In the genomic region with DNA sequence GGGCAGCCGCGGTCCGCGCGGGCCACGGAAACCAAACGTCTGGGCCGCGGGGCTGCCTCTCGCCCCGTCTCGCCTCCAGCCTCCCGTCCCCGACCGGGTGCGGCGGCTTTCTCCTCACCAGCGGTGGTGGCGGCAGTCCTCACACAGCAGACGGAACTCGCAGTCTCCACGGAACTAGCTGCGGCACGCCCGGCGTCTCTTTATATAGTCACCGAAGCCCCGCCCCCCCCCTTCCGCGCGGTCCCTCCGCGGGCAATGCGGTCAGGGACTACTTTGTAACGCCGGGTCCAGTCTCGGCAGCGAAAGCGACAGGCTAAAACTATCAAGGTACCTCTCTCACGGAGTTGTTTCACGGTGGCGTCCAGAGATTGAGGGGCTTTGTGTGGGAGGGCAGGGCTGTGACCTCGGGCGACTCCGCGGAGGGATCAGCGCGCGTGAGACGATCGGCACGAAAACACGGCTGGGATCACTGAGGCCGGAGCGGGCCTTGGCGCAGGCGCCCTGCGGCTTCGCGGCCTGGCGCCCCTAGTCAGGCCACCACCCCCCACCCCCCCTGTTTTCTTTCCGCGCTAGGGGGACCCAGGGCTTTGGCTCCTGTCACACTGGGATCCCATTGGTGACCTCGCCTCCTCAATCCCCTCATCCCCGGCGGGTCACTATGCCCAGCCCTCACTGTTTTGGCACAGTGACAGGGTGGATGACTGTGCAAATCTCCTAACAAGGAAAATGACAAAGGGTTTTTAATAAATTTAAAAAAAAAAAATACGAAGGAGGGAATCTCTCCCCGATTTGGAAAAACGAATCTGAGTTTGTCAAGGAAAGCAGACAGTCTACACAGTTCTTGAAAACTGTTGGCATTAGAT, we compare ENCODE assay signal across 8 mouse cellular contexts. TPM values are rescaled to one million over a fixed set of nuclear protein-coding genes. Genes with fewer than 3 reads are reported as not detected.
DNase-seq lines count a peak whose midpoint lies in the region; ATAC-seq and TF ChIP-seq lines count a peak whose summit lies in the region.

A gene (minus strand): TSS at position 624 of the 863 bp plus-strand sequence.

- H3K27ac ChIP-seq in forebrain, embryonic 10.5 days, result peak within 1 kb of the TSS; percentile 100
- H3K27ac ChIP-seq in heart, embryonic 15.5 days, result peak within 1 kb of the TSS; percentile 97
- peak within 1 kb of the TSS; percentile 89 for H3K27ac ChIP-seq in liver, embryonic 14.5 days
- H3K27ac ChIP-seq in stomach, embryonic 15.5 days, result peak within 1 kb of the TSS; percentile 99

- WGBS in forebrain, embryonic 10.5 days, result 2% methylated on average over 69 of the region's 69 CpGs
- under 1% methylated on average over 69 of the region's 69 CpGs for WGBS in heart, embryonic 15.5 days
- WGBS in liver, embryonic 14.5 days (ENCODE audit: insufficient replicate concordance), result under 1% methylated on average over 69 of the region's 69 CpGs
- under 1% methylated on average over 69 of the region's 69 CpGs for WGBS in stomach, embryonic 15.5 days

- DNase-seq in CD4-positive, CD25-positive, alpha-beta regulatory T cell, adult 2 months (ENCODE audit: low read depth, low spot score), result peak; percentile 93
- DNase-seq in c-Kit-negative CD71-positive TER-119-positive erythroid progenitor cells, embryonic 14.5 days (ENCODE audit: low read depth, low spot score), result peak; percentile 93
- peak; percentile 90 for DNase-seq in forebrain, embryonic 10.5 days (ENCODE audit: extremely low spot score, low spot score)
- peak; percentile 95 to 96 for DNase-seq in kidney, postnatal 25 days
- DNase-seq in liver, embryonic 14.5 days (ENCODE audit: low read depth in 3 of 3, low spot score in 3 of 3), result peak; percentile 86 to 91 (median 89)
- peak; percentile 94 for DNase-seq in neural tube, embryonic 10.5 days (ENCODE audit: extremely low spot score, low spot score)

- peak; percentile 61; the same call in 1 of the 2 replicates for TF ChIP-seq EP300 in liver, embryonic 14.5 days (IDR thresholded peaks at IDR 0.05; ENCODE audit: low read depth)

- peak; percentile 42 for ATAC-seq in heart, embryonic 15.5 days (replicated peaks; ENCODE audit: insufficient number of reproducible peaks, insufficient read depth, low FRiP score, low read depth)
- peak; percentile 70 for ATAC-seq in liver, embryonic 14.5 days (ENCODE audit: insufficient read depth)
- ATAC-seq in stomach, embryonic 15.5 days (ENCODE audit: insufficient read depth, low FRiP score, low read depth), result peak; percentile 45

- peaks cover 44% of the 10 kb centered on the region for H3K4me1 ChIP-seq in forebrain, embryonic 10.5 days
- H3K4me1 ChIP-seq in heart, embryonic 15.5 days (replicated peaks), result peaks cover 55% of the 10 kb centered on the region
- H3K4me1 ChIP-seq in liver, embryonic 14.5 days (replicated peaks; ENCODE audit: control insufficient read depth in 2 of 2, insufficient read depth in 2 of 2, low read length in 1 of 2), result peaks cover 20 to 34% of the 10 kb centered on the region in 2 experiments
- peaks cover 17% of the 10 kb centered on the region for H3K4me1 ChIP-seq in stomach, embryonic 15.5 days

- peak within 1 kb of the TSS; percentile 96 for H3K4me3 ChIP-seq in forebrain, embryonic 10.5 days
- H3K4me3 ChIP-seq in heart, embryonic 15.5 days, result peak within 1 kb of the TSS; percentile 99
- H3K4me3 ChIP-seq in liver, embryonic 14.5 days (ENCODE audit: insufficient read depth in 1 of 2, low read depth in 2 of 2, low read length in 2 of 2), result peak within 1 kb of the TSS; percentile 92 to 95
- H3K4me3 ChIP-seq in stomach, embryonic 15.5 days (replicated peaks), result peak within 1 kb of the TSS; percentile 100

- H3K9me3 ChIP-seq in forebrain, embryonic 10.5 days, result no peaks in the 10 kb centered on the region
- no peaks in the 10 kb centered on the region for H3K9me3 ChIP-seq in heart, embryonic 15.5 days (replicated peaks)
- H3K9me3 ChIP-seq in liver, embryonic 14.5 days (ENCODE audit: control insufficient read depth, low read length), result no peaks in the 10 kb centered on the region
- H3K9me3 ChIP-seq in stomach, embryonic 15.5 days, result no peaks in the 10 kb centered on the region

- H3K36me3 ChIP-seq in forebrain, embryonic 10.5 days (replicated peaks), result peaks cover 26% of the 10 kb centered on the region
- peaks cover 12% of the 10 kb centered on the region for H3K36me3 ChIP-seq in heart, embryonic 15.5 days
- H3K36me3 ChIP-seq in liver, embryonic 14.5 days (replicated peaks; ENCODE audit: control insufficient read depth, insufficient read depth, low read depth), result peaks cover 19% of the 10 kb centered on the region
- peaks cover 9% of the 10 kb centered on the region for H3K36me3 ChIP-seq in stomach, embryonic 15.5 days

- H3K4me2 ChIP-seq in heart, embryonic 15.5 days, result peak within 1 kb of the TSS; percentile 79
- peak within 1 kb of the TSS; percentile 91 for H3K4me2 ChIP-seq in liver, embryonic 14.5 days (ENCODE audit: low read depth)
- H3K4me2 ChIP-seq in stomach, embryonic 15.5 days, result peak within 1 kb of the TSS; percentile 89

- TF ChIP-seq CTCF in liver, embryonic 14.5 days (IDR thresholded peaks at IDR 0.05; ENCODE audit: low read depth), result no peak

- H3K9ac ChIP-seq in heart, embryonic 15.5 days, result peak within 1 kb of the TSS; percentile 100
- peak within 1 kb of the TSS; percentile 98 for H3K9ac ChIP-seq in liver, embryonic 14.5 days (replicated peaks)
- peak within 1 kb of the TSS; percentile 99 for H3K9ac ChIP-seq in stomach, embryonic 15.5 days

- H3K27me3 ChIP-seq in forebrain, embryonic 10.5 days (ENCODE audit: poor library complexity, severe bottlenecking), result no peaks in the 10 kb centered on the region
- no peaks in the 10 kb centered on the region for H3K27me3 ChIP-seq in heart, embryonic 15.5 days
- no peaks in the 10 kb centered on the region for H3K27me3 ChIP-seq in liver, embryonic 14.5 days (ENCODE audit: control insufficient read depth, insufficient read depth, low read length)
- H3K27me3 ChIP-seq in stomach, embryonic 15.5 days (replicated peaks), result no peaks in the 10 kb centered on the region

RNA-seq across cellular contexts. Expression of the gene that starts here (rescaled TPM):
- polyA plus RNA-seq in forebrain, embryonic 10.5 days (2016; fragmentation: Nextera tagmentation; extraction: Ambion mirVana), result 931 and 967 TPM in 2 replicates
- polyA plus RNA-seq in heart, embryonic 15.5 days (2015; fragmentation: Nextera tagmentation; extraction: Ambion mirVana), result 782 and 963 TPM in 2 replicates
- polyA plus RNA-seq in liver, embryonic 14.5 days (2012; rRNA removed), result 155 and 221 TPM in 2 replicates
- 313 and 374 TPM in 2 replicates for polyA plus RNA-seq in liver, embryonic 14.5 days (2014; fragmentation: Nextera tagmentation; extraction: Ambion mirVana)
- 893 and 1,069 TPM in 2 replicates for polyA plus RNA-seq in stomach, embryonic 15.5 days (2015; fragmentation: Nextera tagmentation; extraction: Ambion mirVana)

Comparison
In these comparisons a context has a peak if more than half of its experiments do, and no peak if none do; other contexts are left out.
1. Peak in every context shown above with its lines: DNase-seq, ATAC-seq, H3K4me3 ChIP-seq and H3K27ac ChIP-seq.